Mouse (Mus musculus) adrenal gland, postnatal 25 days (tissue): ENCODE measurements around the gene 5830473C10Rik. TPM values are rescaled to one million over a fixed set of nuclear protein-coding genes. Genes with fewer than 3 reads are reported as not detected.

Experiments
- DNase-seq: peaks from one replicate; pipeline ENCODE4 v3.0.0; 2021; ENCODE audit warnings: mixed read lengths
- long read RNA-seq: library from polyadenylated mRNA; stranded (forward); transcript quantifications from one replicate; pipeline ENCODE4 v2.0.0, GENCODE M21; 2021
- total RNA-seq: library from RNA; stranded (reverse); gene quantifications from 2 replicates; pipeline ENCODE4 v1.2.3, GENCODE M21; 2021

Gene 5830473C10Rik
- total RNA-seq = not detected in 2 replicates
- long read RNA-seq, transcript 5830473C10Rik-201 (14 exons, 2,308 nt) = major isoform, 18 of 80 reads
- long read RNA-seq, partial matches to known transcripts = 39 of 80 reads
- long read RNA-seq, other reads (novel, unspliced or antisense) = 23 of 80 reads

DNA sequence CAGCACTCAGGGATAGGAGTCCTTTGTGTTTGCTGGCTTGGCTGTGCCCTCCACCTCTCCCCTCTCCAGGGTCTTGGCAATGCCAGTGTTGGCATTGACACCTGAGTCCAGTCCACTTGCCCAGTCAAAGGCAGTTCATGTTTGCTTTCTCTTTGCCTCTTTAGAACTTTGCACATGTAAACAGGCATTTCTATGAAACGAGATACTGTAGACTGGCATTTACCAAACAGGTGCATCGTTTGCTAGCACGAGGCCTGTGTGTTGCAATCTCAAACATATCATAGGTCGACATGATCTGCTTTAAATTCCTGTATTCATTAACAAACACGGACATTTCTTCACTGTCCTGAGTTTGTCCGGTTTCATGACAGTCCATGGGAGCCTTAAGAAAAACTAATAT lies at the start of gene 5830473C10Rik:
TSS of gene 5830473C10Rik (plus strand) at position 365 of the 400 bp plus-strand sequence.
- DNase-seq = no peak

GRCm38 (mm10) chr5:90512288-90512955 lies 48.5 kb upstream of the 5830473C10Rik start:
- DNase-seq = no peak

- DNase-seq = no peak
Measured at GRCm38 (mm10) chr5:90515561-90515960, 45.3 kb upstream of the 5830473C10Rik start.

DNA sequence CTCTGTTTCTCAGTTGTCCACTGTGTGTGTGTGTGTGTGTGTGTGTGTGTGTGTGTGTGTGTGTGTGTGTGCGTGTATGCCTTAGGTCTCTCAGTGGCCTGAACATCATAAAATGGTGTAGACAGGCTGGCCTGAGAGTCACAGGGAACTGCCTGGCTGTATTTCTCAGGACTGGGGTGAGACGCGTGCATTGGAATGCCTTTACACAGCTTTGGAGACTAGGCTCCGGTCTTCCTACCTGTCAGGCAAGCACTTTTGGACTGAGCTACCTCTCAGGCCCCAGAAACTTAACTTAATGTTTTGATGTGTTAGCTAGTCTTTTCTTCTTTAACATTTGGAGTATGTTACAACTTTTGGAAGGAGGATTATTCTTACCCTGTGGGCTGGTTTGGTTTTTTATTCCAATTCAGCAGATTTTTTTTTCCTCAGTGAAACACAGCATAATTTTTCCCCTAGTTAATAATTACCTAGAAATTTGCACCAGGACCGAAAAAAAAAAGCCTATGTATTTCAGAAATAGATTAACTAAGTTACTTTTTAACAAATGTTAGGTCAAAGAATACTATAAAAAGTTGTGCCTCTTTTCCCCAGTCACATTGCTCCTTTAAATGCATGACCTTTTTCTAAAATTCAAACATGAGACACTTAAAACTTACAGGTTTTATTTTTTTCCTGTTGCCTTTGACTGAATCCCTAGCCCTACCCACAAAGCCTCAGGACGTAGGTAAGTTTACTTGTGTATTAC lies 42.4 kb upstream of the 5830473C10Rik start, which contains the start of gene Afm:
TSS of gene Afm (plus strand) at position 577 of the 745 bp plus-strand sequence.
- DNase-seq = no peak

- DNase-seq = no peak
Measured at GRCm38 (mm10) chr5:90551191-90551590, 9.7 kb upstream of the 5830473C10Rik start.

- no peak for DNase-seq
Measured at GRCm38 (mm10) chr5:90556052-90556451, 4.9 kb upstream of the 5830473C10Rik start.

DNA sequence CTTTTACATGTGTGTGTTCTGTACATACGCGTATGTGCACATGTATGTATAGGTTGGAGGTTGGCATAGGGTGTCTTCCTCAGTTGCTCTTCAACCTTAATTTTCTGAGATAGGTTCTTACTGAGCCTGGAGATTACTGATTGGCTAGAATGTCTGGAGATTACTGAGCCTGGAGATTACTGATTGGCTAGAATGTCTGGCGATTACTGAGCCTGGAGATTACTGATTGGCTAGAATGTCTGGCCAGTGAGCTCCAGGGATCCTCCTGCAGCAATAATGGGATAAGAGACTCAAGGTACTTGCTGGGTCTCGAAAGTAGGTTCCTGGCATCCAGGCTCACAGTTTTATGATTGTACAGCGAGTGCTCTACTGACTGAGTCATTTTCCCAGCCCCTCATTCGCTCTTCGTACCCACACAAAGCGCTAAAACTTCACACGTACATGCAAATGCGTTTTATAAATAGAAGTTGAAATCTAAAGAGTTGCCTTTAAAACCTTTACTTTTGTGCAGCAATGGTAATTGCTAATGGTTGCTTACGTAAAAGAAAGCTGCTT lies 891 bp downstream of the 5830473C10Rik start:
- DNase-seq = no peak

GRCm38 (mm10) chr5:90562880-90563279 lies 2.0 kb downstream of the 5830473C10Rik start:
- DNase-seq = no peak

DNA sequence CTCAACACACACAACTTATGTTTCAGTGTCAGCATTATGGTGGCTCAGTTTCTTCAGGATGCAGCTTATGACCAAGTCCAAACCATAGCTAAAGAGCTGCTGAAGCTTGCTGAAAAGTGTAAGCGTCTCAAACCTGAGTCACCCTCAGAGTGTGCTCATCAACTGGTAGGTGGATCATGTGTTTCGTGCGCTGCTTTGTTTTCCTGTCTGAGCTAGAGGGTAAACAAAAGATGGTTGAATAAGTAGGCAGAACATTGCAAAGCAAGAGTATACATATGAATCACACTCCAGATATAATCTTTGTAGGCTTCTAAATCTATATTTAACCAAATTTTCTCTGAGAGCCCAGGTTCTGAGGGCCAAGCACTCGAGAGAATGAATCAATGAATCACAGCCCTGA lies 3.3 kb downstream of the 5830473C10Rik start:
- DNase-seq = no peak

DNA sequence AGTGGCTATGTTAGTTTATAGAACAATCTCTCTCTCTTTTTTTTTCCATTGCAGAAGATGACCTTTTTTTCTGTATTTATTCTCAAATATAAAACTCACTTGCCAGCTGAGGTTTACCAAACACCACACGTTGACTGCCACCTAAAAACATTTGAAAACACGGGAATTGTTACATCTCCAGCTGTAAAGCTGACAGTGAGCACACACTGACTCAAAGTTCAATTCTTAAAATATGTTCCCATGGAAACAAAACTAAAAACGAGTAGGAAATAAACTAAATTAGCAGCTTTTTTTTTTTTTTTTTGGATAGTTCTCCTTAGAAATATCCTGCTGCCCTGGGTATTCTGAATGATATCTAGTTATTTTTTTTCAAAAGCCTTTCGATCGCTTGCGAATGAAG lies 4.3 kb downstream of the 5830473C10Rik start:
- DNase-seq = no peak

- no peak for DNase-seq
Measured at GRCm38 (mm10) chr5:90567788-90568187, 6.9 kb downstream of the 5830473C10Rik start.

DNA sequence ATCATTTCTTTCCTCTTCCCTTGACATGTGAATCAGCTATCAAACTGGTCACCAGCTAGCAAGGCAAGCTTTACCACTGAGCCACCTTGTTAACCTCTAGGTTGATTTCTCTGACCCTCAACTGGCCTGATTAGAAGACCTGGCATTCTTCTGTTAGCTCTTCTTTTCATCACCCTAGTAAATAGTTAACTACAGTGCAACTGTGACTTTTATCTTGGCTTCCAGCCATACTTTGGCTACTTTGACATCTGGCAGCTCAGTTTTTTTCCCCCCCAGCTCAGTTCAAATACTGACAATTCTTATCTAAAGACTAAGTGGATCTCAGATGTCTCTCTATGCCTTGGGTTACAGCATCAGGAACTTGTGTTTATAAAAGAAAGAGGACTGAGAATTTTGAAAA lies 7.4 kb downstream of the 5830473C10Rik start:
- DNase-seq = no peak

GRCm38 (mm10) chr5:90571216-90571615 lies 10.3 kb downstream of the 5830473C10Rik start:
- DNase-seq = no peak

- DNase-seq = no peak
Measured at GRCm38 (mm10) chr5:90577751-90578150, 16.8 kb downstream of the 5830473C10Rik start.

DNA sequence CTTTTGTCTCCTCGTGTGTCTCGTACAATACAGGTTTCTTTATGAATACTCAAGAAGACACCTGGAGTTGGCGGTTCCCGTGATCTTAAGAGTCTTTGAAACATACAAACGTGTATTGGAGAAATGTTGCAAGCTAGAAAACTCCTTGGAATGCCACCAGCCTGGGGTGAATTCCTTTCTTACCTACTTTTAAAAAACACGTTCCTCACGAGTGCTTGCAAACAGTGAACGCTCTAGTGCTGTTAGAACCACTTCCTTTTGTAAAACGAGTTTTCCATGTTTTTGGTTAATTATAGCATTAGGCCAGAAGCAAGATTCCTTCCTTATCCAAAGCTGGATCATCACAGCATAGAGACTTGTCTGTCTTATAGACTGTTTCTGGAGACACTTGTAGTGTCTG lies 18.6 kb downstream of the 5830473C10Rik start:
- DNase-seq = no peak

DNA sequence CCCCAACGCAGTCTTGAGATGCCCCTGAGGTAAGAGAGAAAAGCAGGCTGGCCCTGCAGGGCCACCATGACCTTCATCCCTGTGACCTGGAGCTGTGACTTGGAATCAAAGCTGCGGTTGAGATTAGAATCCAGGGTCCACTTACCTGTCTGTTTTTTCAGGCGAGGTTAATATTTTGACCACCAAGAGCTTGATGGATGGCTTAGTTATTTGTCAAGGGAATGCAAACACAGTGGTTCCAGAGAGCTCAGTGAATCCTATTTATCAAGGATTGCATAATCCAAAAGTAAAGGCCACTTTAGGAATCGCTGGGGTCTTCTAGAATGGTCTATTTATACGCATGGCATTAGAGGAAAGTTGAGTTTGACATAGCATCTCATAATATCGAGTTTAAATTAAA lies 21.3 kb downstream of the 5830473C10Rik start:
- DNase-seq = no peak

DNA sequence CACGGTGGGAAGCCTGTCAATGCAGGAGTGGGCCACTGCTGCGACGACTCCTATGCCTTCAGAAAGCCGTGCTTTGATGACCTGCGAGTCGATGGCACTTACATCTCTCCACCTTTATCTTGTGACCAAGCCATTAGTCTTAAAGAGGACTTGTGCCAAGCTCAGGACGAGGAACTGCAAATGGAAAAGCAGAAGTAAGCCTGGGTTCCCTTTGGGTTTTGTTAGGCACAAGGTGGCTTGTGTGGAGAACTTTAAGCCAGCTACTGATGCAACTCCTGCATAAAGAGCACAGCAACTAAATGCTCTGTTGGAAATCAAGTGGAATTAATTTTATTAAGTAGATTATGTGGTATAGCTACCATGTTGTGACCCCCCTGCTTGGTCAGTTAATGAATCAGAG lies 23.9 kb downstream of the 5830473C10Rik start:
- DNase-seq = no peak

DNA sequence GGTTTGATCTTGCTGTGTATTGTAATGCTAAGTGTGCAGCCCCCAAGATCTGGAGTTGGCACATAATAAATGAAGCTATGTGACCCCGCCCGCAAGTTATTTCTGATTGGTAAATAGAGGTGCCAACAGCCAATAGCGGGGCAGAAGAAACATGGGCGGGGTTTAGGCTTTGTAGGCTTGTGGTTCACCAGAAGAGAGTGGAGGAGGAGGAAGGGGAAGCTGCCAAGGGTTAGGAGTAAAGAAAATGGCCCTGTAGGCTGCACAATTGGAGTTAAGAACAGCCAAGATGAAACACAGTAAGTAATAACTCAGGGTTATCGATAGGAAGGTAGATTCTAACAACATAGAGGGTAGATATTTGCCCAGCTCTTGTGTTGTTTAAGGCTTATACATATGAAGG lies 25.6 kb downstream of the 5830473C10Rik start:
- DNase-seq = no peak

DNA sequence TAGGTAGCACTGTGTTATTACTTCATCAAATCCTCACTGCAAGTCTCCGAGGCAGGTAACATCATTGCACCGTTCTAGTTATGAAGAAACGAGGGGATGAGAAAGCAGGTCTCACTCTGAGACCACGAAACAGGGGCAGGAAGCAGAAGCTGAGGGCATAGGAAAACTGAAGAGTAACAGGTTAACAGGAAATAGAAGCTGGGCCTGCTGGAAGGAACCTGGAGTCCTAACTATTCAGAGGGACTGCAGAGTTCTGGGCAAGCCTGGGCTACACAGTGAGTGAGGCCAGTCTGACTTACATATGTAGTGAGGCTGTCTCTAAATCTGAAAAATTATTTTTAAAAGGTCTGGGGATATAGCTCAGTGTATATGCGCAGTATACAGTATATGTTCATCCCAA lies 27.2 kb downstream of the 5830473C10Rik start:
- no peak for DNase-seq

DNA sequence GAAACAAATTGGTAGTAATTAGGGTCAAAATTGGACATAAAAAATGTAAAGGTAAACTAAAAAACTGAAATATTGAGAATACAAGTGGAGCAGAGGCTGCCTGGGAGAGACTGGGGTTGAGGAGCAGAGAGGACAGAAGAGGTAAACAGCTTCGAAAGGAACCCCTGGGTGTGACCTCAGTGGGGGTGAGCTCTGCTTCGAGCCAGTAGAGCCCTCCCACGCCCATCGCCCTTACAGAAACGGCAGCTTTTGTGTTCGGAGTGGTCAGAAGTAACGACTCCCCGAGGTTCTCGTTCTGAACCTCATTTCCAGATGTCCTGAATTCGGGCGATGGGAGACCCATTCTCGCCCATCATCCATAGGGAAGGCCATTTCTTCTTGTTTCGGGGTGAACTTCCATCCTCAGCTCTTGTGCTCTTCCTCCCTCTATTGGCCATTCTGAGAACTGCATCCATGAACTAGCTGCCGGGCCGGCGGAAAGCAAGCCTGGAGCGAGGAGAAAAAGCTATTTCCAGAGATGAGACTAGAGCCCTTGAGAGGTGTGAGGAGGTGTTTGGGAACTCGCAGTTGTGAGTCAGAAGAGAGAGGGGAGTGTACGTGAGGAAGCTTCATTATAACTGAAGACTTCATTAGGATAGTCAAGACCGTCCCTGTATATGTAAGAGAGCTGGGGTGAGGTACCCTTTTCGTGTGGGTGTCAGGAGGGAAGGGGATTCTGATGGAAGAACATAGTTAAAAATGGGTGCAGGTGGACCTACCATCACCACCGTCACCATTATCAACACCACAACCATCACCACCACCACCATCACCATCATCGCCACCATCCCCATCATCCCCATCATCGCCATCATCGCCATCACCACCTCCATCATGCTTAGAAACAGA lies 28.0 kb downstream of the 5830473C10Rik start:
- peak; percentile 39 for DNase-seq

DNA sequence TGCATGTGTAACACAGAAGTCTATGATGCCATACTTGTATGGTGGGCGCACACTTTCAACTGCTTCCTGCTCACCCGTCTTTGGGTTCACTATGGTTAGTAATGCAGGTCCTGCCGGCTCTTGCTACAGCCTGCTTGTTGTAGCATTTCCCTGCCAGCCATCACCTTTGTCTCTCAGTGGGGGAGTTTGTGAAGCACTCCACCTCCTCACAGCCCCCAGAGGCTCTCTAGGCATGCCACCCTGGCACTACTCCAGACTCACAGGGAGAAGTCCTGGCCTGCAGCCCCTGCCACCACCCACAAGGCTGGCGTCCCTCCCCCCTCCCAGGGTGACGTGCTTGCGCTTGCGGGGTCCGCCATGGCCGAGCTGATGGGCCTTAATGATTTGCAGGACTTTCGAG lies 29.8 kb downstream of the 5830473C10Rik start:
- no peak for DNase-seq

DNA sequence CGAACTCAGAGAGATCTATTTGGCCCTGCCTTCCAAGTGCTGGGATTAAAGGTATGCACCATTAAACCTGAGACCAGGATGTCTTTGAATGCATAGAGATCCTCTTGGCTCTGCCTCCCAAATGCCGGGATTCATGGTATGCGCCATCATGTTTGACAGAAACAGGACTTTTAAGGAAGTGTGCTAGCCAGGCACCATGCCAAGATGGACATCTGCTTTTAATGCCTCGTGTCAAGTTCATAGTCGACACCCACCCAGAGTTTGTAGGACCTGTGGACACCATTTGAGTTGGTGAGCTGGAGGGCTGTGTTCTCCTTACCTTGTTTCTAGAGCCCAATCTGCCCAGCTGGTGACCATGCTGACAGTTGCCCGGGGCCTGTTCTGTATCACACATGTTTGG lies 31.0 kb downstream of the 5830473C10Rik start:
- no peak for DNase-seq
